Mouse (Mus musculus) lung, postnatal 0 days (tissue): ENCODE measurements around the gene Podn.

ENCODE experiments used
- CTCF ChIP-seq: IDR thresholded peaks from 2 replicates; pipeline ENCODE4 v1.5.1; 2016; ENCODE audit warnings: antibody characterized with exemption, mild to moderate bottlenecking
- EP300 ChIP-seq: IDR thresholded peaks from 2 replicates; pipeline ENCODE4 v1.6.1; 2016; ENCODE audit warnings: antibody characterized with exemption, mild to moderate bottlenecking, control low read depth

- no peak for TF ChIP-seq CTCF
- no peak for TF ChIP-seq EP300
Observed at GRCm38 (mm10) chr4:107990818-107991217, 105.4 kb downstream of the Podn start.
